Mouse (Mus musculus) gastrocnemius, postnatal 4 days (tissue): ENCODE results near the gene Nat8f6. TPM values are rescaled to one million over a fixed set of nuclear protein-coding genes. Genes with fewer than 3 reads are reported as not detected.
"Not testable (repeated sequence)": the region's sequence is repeated elsewhere in the genome, so short reads cannot be mapped to it uniquely, and the experiment has no call there.

Experiments used
- DNase-seq, 2 experiments: peaks; one replicate each; pipeline ENCODE4 v3.0.0; 2021 to 2022; ENCODE audit warnings: low spot score in 2 of 2, mixed read lengths in 2 of 2
- total RNA-seq, 2 experiments: library from RNA; stranded (reverse); gene quantifications; 2 replicates each; pipeline ENCODE4 v1.2.3; 2021

Gene Nat8f6
- total RNA-seq, 2 experiments from 2014 or later = not detected

GRCm38 (mm10) chr6:85836827-85837226 lies 16.1 kb upstream of the Nat8f6 start:
- DNase-seq = peak; percentile 31 to 49

GRCm38 (mm10) chr6:85836098-85836497 lies 15.3 kb upstream of the Nat8f6 start:
- not testable (repeated sequence) for DNase-seq

- DNase-seq = not testable (repeated sequence)
These were observed 14.3 kb upstream of the Nat8f6 start for GRCm38 (mm10) chr6:85835104-85835503.

GRCm38 (mm10) chr6:85834504-85835100 lies 13.8 kb upstream of the Nat8f6 start:
- not testable (repeated sequence) for DNase-seq

GRCm38 (mm10) chr6:85831796-85832321 lies 11.1 kb upstream of the Nat8f6 start, which contains the start of gene Nat8:
Gene Nat8 (minus strand): TSS chr6:85832082.
- DNase-seq = no peak

GRCm38 (mm10) chr6:85829462-85829861 lies 8.7 kb upstream of the Nat8f6 start:
- no peak for DNase-seq

- DNase-seq = no peak
These were observed 5.1 kb upstream of the Nat8f6 start for GRCm38 (mm10) chr6:85825886-85826285.

GRCm38 (mm10) chr6:85823382-85824090 lies 2.8 kb upstream of the Nat8f6 start:
- no peak for DNase-seq

GRCm38 (mm10) chr6:85822286-85822685 lies 1.5 kb upstream of the Nat8f6 start:
- DNase-seq = no peak

GRCm38 (mm10) chr6:85818338-85818737 lies 2.4 kb downstream of the Nat8f6 start:
- no peak for DNase-seq

- DNase-seq = no peak
These were observed 7.4 kb downstream of the Nat8f6 start for GRCm38 (mm10) chr6:85813339-85813738.

GRCm38 (mm10) chr6:85810942-85811537 lies 9.7 kb downstream of the Nat8f6 start:
- not testable (repeated sequence) for DNase-seq

- DNase-seq = not testable (repeated sequence)
These were observed 10.2 kb downstream of the Nat8f6 start for GRCm38 (mm10) chr6:85810514-85810913.

- DNase-seq = not testable (repeated sequence)
These were observed 11.0 kb downstream of the Nat8f6 start for GRCm38 (mm10) chr6:85809784-85810183.

- not testable (repeated sequence) for DNase-seq
These were observed 17.6 kb downstream of the Nat8f6 start for GRCm38 (mm10) chr6:85803180-85803579.

GRCm38 (mm10) chr6:85765532-85765931 lies 55.2 kb downstream of the Nat8f6 start, which contains the start of gene Nat8f3:
Gene Nat8f3 (minus strand): TSS chr6:85765754.
- peak in 1 of 2 experiments; percentile 11 for DNase-seq

GRCm38 (mm10) chr6:85763127-85764070 lies 57.4 kb downstream of the Nat8f6 start:
- DNase-seq = not testable (repeated sequence)

GRCm38 (mm10) chr6:85762678-85763077 lies 58.1 kb downstream of the Nat8f6 start:
- DNase-seq = not testable (repeated sequence)
